Mouse (Mus musculus) frontal cortex, postnatal 25 days (tissue): Measurements from ENCODE around the gene Ifrd2.

Source experiments
- DNase-seq, 2 experiments: peaks; one replicate each; pipeline ENCODE4 v3.0.0; 2022; ENCODE audit warnings: low spot score in 2 of 2

Gene Ifrd2

DNA sequence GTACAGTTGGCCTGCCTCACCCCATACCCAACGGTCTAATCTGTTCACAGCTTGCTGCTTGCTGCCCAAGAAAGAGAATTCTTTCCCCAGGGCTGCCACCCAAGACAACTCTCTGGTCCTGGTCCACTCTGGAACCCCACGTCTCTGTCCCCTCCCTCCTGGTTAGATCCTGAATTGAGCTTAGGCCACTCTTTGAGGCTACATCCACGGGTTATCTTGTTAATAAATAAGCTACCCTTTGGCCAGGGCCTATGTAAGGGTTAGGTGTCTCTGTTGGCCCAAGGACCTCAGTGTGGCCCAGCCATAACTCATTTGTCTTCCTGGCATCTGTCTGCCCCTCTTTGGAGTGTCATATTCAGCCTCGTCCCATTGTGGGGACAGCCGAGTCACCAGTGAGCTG lies 10.9 kb downstream of the Ifrd2 start:
- DNase-seq, result no peak

DNA sequence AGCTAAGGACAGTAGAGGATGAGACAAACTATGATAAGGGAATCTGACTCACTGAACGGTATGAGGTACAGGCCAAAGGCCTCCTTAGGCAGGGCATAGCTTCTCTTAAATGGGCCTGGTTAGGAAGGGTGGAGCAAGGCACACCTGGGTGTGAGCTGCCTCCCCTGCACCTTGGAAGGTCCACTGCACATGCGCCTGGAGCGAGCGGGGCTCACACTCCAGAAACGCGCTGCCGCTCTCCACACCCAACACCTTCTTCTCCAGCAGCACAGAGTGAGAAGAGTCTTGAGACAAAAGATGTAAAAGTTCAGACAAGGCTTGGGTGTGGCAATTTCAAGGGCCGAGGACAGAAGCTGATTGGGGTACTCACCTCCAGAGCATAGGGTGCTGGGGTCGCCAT lies 12.0 kb downstream of the Ifrd2 start:
- no peak for DNase-seq

DNA sequence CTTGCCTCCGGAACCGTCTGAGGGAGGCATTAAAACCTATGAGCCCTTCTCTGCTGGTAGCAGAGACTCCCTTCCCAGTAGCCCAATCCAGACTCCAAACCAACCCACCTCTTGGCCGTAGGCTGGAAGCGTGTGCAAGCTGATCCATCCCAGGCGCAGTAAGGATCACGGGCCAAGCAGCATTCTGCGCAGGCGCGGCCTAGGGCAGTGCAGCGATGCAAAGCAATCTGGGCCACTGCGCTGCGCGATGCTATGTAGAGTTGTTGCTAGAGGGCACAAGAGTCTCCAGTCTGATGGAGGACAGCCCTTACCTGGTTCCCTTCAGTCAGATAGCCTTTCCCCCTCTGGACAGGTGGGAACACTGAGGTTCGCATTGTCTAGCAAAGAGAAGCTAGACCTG lies 12.4 kb downstream of the Ifrd2 start:
- DNase-seq, result no peak

DNA sequence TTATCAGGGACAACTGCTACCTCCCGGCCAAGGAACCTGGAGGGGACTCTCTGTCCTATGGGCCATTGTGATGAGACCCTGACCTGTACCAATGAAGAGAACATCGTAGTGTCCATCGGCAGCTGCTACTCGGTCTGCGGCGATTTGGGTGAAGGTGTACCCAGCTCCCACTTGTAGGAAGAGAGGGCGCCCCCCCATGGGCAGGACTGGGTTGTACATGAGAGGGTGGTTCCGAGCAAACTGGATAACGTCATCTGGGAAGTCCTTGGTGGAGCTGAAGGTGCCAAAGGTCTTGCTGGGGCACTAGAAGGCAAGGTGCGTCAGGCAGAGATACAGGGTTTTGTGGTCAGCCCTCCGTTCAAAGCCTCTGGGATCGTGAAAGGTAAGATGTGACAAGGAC lies 13.3 kb downstream of the Ifrd2 start:
- no peak for DNase-seq

DNA sequence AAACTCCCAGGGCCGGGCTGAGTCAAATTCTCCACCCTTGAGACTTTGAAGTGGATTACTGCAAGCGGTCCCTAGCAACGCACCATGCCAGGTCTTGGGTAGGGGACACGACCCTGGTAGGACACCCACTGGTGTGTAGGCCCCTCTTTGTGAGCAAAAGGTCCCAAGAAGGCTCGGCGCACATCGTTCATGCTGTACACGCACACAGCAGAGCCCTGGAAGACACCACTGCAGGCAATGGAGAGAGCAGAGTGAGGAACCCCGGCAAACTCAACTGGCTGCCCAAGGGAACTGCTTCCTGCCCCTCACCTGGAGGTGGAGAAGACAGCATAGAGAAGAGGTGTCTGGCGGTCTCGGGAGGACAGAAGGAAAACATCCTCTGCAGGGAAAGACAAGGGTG lies 13.8 kb downstream of the Ifrd2 start:
- DNase-seq, result no peak

DNA sequence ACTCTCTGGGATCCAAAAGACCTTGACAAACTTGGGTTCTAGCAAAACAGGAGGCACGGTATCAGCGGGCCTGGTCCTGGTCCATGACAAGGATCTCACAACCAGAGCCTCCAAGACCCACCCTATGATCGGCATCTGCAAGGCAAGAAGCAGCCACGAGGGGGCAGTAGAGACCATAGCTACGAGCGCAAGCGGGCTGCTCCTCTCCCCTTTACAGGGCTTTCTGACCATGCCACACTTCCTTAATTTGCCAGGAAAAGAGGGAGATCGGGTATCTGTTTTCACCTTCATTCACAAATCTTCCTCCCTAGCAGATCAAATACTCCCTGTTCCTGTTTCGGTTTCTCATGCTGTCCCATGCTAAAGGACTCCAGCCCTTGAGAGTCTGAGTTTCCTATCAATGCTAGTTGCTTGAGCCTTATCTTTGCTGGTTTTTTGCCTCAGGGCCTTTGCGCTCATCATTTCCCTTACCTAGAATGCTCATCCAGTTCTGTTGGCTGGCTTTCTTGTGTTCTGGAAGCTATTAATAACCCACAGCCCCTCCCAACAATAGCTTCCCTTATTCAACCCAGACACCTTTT lies 14.7 kb downstream of the Ifrd2 start:
- DNase-seq, result peak; percentile 93 to 95

DNA sequence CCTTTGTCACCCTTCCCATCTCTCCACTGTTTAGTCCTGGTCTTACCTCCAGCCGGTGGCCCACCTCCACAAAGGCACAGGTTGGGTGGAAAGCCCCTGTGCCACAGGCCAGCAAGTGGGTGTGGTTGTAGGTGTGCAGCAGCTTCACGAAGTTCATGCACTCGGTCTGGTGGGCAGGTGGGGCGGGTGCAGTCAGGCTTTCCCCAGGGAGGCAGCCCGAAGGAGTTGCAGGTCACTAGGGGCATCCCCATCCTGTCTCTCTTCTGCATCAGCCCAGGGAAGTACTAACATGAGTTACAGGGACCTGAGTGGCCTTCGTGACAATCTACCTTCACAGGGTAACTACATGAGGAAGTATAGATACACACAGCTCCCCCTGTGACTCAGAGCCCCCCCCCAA lies 15.8 kb downstream of the Ifrd2 start:
- DNase-seq, result no peak

DNA sequence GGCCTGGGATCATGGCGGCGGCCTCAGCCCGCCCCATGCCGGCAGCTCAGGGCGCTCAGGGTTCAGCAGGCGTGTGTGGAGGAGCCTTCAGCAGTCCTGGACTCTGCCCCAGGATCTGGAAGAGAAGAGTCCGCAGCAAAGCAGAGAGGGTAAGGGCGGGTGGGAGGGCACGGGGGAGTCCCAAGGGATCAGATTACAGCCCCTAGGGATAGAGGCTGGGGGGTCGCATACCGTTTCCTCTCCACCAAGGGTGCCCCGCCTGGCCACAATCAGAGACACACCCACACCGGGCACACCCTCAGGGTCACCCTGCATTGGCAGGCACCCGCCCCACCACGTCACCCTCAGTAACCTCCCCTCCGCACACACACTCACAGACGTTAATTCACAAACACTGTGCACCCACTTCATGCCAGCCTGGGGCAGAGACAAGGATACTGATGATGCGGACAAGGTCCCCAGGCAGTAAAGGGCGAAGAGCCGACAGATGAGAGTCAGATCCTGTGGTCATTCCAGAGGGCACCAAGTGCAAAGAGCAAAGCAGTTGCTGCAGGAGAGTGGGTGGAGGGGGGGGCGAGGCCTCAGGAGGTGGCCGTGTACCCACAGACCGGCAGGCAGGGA lies 17.7 kb downstream of the Ifrd2 start:
- no peak for DNase-seq

DNA sequence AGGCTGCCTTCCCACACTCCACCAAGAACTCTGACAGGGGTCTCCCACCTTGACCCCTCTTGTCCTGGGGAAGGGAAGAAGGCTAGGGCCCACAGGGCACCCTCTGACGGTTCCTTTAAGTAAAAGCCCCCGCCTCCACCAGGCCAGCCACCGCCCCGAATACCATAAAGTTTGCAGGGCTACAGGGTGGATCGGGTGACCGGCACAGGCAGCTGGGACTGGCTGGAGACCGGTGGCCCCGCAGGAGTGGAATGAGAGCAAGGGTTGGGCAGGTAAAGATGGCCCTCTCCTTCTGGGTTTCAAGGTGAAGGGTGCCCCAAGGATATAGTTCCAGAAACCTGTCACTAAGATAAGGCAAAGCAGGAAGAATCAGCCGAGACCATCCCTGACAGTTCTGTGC lies 19.1 kb downstream of the Ifrd2 start:
- no peak for DNase-seq

DNA sequence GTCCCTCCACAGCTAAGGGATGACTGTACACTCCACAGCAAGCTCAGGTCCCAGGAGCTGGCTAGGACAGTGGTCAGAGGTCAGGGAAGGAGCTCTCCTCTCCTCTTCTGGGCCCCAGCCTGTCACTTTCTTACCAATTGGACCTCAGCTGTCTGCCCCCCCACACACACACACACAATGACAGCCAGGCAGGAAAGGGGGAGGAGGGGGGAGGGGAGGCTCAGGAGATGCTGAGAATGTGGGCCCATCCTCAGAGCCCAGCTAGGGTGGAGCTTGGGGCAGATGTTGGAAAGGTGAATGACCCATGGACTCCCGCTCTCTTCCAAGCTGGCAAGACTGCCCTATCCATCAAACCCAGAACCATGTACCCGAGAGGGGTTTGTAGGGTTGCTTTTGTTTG lies 19.6 kb downstream of the Ifrd2 start:
- DNase-seq, result no peak

DNA sequence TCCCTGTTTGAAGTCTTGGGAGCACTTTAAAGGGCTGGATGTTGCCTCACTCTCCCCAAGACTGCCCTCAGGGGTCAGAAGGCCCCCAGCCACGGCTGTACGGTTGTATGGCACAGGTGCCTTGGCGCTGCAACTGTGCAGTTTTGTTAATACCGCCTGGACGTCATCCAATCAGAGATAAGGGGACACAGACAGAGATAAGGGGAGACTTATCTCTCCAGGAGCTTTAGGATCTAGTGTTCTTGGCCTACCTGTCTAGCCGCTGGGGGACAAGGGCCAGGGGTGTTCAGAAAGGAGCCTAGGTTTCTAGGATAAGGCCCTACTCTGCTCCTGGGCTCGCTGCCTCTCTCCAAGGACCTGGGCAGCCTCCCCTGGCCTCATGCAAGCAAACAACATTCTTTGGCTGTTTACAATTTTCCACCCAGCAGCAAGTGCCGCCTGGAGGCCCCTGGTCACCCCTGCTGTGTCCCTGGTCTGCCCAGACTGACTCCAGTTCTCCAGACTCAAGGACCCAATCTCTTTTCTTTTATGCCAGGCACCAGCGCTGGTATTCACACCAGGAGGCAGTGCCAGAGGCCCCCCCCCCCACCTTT lies 20.3 kb downstream of the Ifrd2 start:
- no peak for DNase-seq

DNA sequence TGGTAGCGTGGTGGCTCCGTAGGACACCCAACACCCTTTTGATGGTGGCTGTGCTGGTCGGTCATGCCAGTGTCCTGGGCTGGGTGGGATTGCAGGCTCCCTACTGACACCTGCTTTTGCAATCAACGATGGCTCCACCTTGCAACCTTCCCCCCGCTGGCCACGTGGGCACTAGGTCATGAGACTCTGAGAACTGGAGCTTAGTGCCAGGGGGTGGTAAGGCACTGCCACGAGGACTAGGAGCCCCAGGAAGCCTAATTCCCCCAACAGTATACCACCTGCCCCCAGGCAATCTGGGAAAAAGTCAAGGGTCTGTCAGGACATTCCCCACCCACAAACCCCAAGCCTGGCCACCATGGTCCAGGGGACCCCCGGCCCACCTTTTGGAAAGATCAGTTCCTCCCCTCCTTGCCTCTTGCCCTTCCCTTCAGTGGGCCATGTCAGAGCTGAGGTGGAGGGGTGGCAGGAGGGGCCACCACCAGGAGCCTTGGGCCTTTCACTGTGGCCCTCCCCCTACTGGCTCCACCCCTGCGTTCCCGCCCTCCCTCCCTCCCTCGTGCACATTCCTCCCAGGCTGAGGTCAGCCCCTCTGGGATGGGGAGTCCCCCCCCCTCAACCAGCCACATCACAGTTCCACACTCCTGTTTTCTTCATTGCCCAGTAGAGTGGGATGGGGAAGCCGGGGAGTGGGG lies 21.4 kb downstream of the Ifrd2 start, which contains the start of gene Sema3b:
Sema3b (minus strand) TSS at position 489 of the 692 bp plus-strand sequence.
- DNase-seq, result no peak

DNA sequence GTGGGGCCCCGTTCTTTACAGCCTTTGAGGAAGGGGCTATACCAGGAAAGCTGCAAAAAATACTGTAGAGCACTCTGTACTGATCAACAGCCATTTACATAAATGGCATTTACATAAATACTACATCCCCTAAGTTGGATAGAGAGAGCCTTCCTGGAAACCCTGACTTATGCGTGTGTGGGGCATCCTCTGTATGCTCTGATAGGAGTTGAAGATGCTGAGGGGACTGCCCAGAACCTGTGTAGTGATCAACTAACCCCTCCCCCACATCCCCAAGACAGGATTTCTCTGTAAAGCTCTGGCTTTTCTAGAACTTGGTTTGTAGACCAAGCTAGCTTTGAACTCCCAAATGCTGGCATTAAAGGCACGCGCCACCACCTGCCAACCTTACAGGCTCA lies 22.0 kb downstream of the Ifrd2 start:
- no peak for DNase-seq

DNA sequence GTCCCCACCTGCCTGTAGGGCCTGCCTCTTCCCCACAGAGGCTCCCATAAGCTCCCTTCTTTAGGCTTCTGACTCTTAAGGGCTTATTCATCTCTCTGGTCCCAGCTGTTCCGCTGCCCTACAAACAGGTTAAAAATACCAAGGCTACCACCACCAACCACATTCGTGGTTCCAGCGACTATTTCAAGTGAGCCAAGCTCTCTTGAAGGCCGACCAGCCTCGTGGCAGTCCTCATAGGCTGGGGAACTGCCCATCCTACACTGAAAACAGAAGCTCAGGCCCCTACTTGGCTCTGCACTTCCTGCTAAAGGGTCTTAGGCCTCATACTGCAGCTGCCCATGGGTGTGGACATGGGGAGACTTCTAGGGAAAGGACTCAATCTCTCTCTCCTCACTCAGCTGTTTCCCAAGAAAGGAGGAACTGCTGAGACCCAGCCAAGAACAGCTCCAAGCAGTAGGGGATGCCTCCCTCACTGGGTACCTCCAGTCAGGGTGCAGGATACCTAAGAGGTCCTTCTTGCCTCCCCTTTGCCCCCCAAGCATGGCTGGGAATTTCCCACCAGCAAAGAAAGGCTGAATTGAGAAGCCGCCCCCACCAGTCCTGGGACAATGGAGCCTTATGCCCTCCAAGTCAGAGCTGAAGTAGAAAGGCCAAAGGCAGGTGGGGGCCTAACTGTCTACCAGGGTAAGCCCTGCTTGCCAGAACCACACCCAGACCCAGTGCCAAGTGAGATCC lies 24.2 kb downstream of the Ifrd2 start:
- no peak for DNase-seq

DNA sequence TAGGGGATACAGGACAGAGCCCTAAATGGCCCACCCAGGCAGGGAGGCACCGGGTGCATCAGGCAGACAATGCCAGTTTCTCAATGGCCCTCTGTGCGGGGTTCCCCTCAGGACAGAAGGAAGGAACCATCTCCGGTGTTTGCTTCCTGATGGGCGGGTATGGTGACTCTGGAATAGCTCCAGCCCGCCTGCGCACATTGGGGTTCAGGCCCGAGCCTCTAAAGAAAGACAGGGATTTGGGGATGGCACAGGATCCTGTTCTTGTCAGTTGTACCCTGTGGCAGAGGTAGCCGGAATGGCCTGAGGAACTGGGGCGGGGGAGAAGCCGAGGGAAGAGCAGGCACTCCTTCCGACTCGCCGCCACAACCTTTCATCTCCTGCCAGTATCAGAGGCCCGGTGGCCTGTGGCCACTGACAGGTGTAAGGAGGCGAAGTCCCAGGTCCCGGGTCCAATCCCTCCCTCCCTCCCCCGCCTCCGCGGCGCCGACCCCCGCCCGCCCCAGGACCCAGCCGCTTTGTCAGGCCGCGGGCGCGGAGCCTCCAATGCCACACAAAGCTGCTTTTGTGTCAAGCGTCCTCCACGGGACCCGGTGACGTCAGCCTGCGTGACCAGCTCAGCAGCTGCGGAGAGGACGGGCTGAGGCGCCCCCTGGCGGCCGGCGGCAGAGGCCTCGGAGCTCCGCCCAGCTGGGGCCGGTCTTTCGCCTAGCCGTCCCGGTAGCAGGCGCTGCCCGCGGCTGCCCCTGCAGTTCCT lies 24.9 kb downstream of the Ifrd2 start:
- peak; percentile 94 to 99 for DNase-seq

DNA sequence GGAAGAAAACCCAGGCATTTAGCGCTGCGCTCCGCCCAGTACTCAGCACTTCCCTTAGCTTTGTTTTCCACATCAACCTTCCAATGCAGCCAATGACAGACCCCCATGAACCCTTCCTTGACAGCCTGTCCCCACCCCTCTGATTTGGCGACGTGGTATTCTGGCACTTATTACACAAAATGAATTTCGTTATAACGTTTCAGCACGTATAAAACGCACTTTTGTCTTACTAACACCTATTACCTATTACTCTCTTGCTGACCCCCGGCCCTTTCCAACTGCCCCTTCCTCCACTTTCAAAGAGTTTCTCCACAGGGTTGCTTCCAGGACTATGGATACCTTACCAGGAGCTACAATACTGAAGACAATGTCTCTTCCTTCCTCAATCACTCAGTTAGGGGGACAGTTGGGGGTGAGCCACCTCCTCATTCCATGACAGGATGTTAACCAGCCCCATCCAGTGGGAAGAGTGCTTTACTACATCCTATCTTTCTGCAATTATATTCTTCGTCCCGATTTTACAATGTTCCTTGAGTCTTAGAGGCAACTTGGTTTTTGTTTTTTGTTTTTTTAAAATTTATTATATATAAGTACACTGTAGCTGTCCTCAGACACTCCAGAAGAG lies 25.6 kb downstream of the Ifrd2 start:
- DNase-seq, result no peak

DNA sequence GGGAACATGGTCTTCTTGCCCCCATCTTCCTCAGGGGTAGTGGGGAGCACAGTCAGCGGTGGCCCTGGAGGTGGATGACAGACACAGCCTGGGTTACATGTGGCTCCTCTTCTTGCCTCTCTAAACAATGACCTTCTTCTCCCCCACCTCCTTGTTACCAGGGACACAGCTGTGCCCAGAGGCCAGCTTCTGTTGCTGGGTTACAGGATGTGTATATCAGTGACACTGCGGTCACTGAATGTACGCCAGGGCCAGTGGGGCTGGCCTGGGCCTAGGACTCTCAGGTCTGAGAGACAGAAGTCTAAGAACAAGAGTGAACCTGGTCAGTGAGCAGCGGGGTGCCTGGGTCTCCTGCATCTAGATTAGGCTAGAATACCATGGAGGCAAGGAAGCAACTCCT lies 27.6 kb downstream of the Ifrd2 start:
- DNase-seq, result no peak

DNA sequence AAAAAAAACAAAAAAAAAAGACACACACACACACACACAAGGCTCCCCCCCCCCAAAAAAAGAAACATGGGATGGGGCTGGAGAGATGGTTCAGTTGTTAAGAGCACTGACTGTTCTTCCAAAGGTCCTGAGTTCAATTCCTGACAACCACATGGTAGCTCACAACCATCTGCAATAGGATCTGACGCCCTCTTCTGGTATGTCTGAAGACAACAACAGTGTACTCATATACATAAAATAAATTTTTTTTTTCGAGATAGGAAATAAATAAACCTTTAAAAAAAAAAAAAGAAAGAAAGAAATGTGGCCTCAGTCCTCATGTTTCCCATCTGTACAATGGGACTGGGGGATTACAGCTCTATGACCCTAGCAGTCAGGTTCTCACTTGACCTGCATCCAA lies 30.0 kb downstream of the Ifrd2 start:
- DNase-seq, result no peak

DNA sequence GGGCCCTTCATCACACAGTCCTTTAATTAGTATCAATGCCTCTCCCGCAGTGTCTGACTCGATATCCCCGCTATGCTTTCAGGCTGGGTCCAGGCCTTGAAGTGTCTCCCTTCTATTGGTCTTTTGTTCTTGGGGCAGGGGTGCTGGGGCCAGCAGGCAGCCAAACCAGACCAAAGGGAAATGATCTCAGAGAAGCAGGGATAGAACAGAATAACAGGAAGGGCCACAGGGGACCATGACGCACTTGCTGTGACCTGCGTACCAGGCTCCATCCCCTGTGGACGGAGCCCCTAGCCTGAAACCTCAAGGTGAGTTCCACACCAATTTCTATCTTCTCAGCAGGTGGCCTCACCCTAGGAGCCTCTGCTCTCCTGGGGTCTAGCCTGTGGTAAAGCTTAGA lies 30.7 kb downstream of the Ifrd2 start:
- DNase-seq, result no peak

DNA sequence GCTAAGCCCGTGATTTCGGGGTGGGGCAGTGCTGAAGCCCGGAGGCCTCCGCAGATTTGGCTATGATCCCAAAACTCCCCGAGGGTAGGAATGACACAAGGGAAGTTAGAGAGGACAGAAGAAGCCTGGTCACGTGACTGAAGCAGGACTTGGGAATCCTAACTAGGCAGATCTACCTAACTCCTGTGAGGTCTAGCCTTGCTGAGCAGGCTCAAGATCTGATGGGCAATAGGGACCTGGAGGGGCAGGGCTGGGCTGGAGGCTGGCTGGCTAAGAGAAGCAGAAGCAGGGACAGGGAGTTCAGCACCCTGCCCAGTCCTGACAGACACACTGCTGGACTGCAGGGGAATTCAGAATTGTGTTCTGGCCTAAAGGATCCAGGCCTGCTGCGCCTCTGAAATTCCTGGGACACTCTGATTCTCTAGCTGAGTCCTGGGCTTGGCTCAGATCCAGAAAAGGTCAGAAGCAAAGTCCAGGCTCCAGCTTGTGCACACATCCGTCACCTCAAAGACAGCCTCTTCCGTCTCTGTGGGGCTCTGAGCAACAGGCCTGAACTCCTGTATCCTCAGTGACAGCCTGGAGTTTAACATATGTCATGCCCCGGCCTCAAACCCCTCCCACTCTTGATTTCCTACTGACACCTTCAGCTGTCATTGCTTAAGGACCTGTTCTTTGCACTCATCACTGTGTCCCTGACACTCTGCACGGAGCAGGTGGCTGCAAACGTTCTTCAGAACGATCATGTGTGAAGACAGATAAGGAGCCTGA lies 31.5 kb downstream of the Ifrd2 start:
- no peak for DNase-seq

DNA sequence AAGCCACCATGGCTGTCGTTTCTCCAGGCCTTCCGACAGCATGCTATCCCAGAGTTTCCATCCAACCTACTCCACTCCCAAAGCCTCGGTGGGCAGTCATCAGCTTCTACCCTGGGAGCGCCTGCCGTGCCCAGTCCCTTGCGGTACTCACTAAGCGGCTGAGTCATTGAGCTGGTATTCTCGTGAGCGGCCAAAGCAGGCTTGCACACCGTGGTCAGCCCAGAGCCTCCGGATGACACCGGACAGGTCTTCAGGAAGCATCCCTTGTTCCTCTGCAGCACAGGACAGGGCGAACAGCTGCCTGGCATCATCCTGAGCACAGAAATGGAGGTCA lies 32.1 kb downstream of the Ifrd2 start:
- DNase-seq, result no peak
